Mouse (Mus musculus) kidney, adult 2 months (tissue): Measurements from ENCODE around the gene Stac.

Experiments
- CTCF ChIP-seq: fragments of 200-500 bp; conservative IDR thresholded peaks from 2 replicates; pipeline ENCODE4 v1.5.1; 2011; ENCODE audit warnings: low read depth, mild to moderate bottlenecking, control low read depth, low read length, moderate library complexity, mixed read lengths; ENCODE audit not compliant: insufficient read depth, insufficient read length
- POLR2A ChIP-seq: fragments of 200-500 bp; IDR thresholded peaks from one replicate; pipeline ENCODE4 v1.6.1; 2011; ENCODE audit warnings: low read depth, low read length, control low read depth

- TF ChIP-seq CTCF (no peak), POLR2A (no peak)
These were observed 83.5 kb downstream of the Stac start for GRCm38 (mm10) chr9:111606603-111607002.
